In genomic region chr3:69271812-69272211, GRCm38 (mm10) we compare ENCODE assay signal across 19 mouse cellular contexts. TPM values are rescaled to one million over a fixed set of nuclear protein-coding genes. Genes with fewer than 3 reads are reported as not detected.
A peak's percentile ranks its signal among the peaks of the same experiment; 100 is the strongest.
DNase-seq lines count a peak whose midpoint lies in the region.
"Had no signal": no experiment of that assay in that cellular context is flagged by ENCODE, and none has a peak within 500 bp of the region (broad histone marks: within the 10 kb centered on the region; RNA-seq: fewer than 3 reads in every experiment).

No protein-coding gene starts in this region.

- H3K27ac ChIP-seq in heart, embryonic 10.5 days = no peak overlapping the region
- H3K27ac ChIP-seq: hindbrain, embryonic 12.5 days; layer of hippocampus, adult 2 months; neural tube, embryonic 15.5 days had no signal

- no peaks in the 10 kb centered on the region for H3K36me3 ChIP-seq in heart, embryonic 10.5 days
- H3K36me3 ChIP-seq: hindbrain, embryonic 12.5 days; neural tube, embryonic 15.5 days had no signal

- H3K27me3 ChIP-seq in heart, embryonic 10.5 days (ENCODE audit: insufficient read depth, poor library complexity, severe bottlenecking) = no peaks in the 10 kb centered on the region
- H3K27me3 ChIP-seq: hindbrain, embryonic 12.5 days; neural tube, embryonic 15.5 days had no signal

- 42% methylated on average over 7 of the region's 7 CpGs for WGBS in heart, embryonic 10.5 days

- intact Hi-C loops in gastrocnemius, postnatal 36 days (cut with DNase I) = no loop called here
- intact Hi-C loops in heart, postnatal 25 days (cut with DNase I) = no loop called here

- H3K4me1 ChIP-seq in heart, embryonic 10.5 days = peaks cover 4% of the 10 kb centered on the region
- H3K4me1 ChIP-seq: hindbrain, embryonic 12.5 days had no signal

- no peaks in the 10 kb centered on the region for H3K9me3 ChIP-seq in heart, embryonic 10.5 days
- H3K9me3 ChIP-seq: hindbrain, embryonic 12.5 days; neural tube, embryonic 15.5 days had no signal

- no peak overlapping the region for H3K4me3 ChIP-seq in heart, embryonic 10.5 days
- H3K4me3 ChIP-seq: hindbrain, embryonic 12.5 days; layer of hippocampus, adult 2 months; neural tube, embryonic 15.5 days had no signal

- DNase-seq in heart, adult 11 months = peak; percentile 96
- DNase-seq in heart, embryonic 10.5 days (ENCODE audit: low spot score) = no peak
- DNase-seq in NIH3T3 (ENCODE audit: low read depth) = peak; percentile 92
- DNase-seq in gastrocnemius, postnatal 36 days = peak; percentile 33 to 42
- peak; percentile 25 for DNase-seq in heart, postnatal 25 days (ENCODE audit: low spot score)
- no peak for DNase-seq in layer of hippocampus, adult 11-12 months (ENCODE audit: low spot score)
- no peak for DNase-seq in right cerebral cortex, postnatal 14 days
- DNase-seq in B cell, adult 2 months = no peak
- DNase-seq: adrenal gland, postnatal 14 days; embryo, embryonic 11 days; kidney, adult 9 months; right cerebral cortex, adult 18-20 months; thymus, postnatal 36 days had no signal

RNA-seq across cellular contexts. Expression of gene Ppm1l, which starts 44.8 kb away (rescaled TPM):
- 5.8 and 7.1 TPM in 2 replicates for polyA plus RNA-seq in heart, embryonic 10.5 days (2016; fragmentation: Nextera tagmentation; extraction: Ambion mirVana)
- 10 to 100 TPM; 71.0 to 77.5 TPM for total RNA-seq in gastrocnemius, postnatal 36 days (2021)
- total RNA-seq in heart, postnatal 25 days (2021) = 10 to 100 TPM; 23.6 to 24.5 TPM

RNA-seq across cellular contexts. Expression of gene Arl14, which starts 49.6 kb away (rescaled TPM):
- polyA plus RNA-seq in heart, embryonic 10.5 days (2016; fragmentation: Nextera tagmentation; extraction: Ambion mirVana) = not detected in 2 replicates
- total RNA-seq in gastrocnemius, postnatal 36 days (2021) = not detected
- total RNA-seq in heart, postnatal 25 days (2021) = not detected
- total RNA-seq: adrenal gland, postnatal 14 days; layer of hippocampus, adult 2 months; left cerebral cortex, postnatal 14 days had no signal
- polyA plus RNA-seq: frontal cortex, adult 2 months; hindbrain, embryonic 12.5 days; liver, embryonic 11.5 days; neural tube, embryonic 15.5 days had no signal

Comparison
In these comparisons a context has a peak if more than half of its experiments do, and no peak if none do; other contexts are left out.
1. DNase-seq: peak in heart, adult 11 months (single experiment), NIH3T3 (single experiment), gastrocnemius, postnatal 36 days (2 of 2) and heart, postnatal 25 days (single experiment); none in heart, embryonic 10.5 days (single experiment), layer of hippocampus, adult 11-12 months (single experiment), right cerebral cortex, postnatal 14 days (single experiment) and B cell, adult 2 months (0 of 2).